Mouse (Mus musculus) G1E-ER4 (cell line): ENCODE results near the gene Ankmy1. TPM values are rescaled to one million over a fixed set of nuclear protein-coding genes. Genes with fewer than 3 reads are reported as not detected.

Experiments
- GATA1 ChIP-seq: IDR thresholded peaks from one replicate; pipeline ENCODE4 v1.8.0; 2012; ENCODE audit warnings: low read length, inconsistent platforms
- polyA plus RNA-seq: library from polyadenylated mRNA; stranded (reverse); fragments of >175 nt; gene quantifications from 2 replicates; pipeline ENCODE4 v1.2.3, GENCODE M21; 2012

Gene Ankmy1
- polyA plus RNA-seq = 0.04 and 0.09 TPM in 2 replicates

GRCm38 (mm10) chr1:92902786-92903185, at the start of gene Ankmy1:
Ankmy1 (minus strand) TSS chr1:92902906.
- TF ChIP-seq GATA1 = no peak

- TF ChIP-seq GATA1 = no peak
Observed at GRCm38 (mm10) chr1:92950607-92951006, 47.9 kb upstream of the Ankmy1 start, which contains the start of gene Gpr35. Gpr35 (plus strand) TSS chr1:92950865.

- no peak for TF ChIP-seq GATA1
Observed at GRCm38 (mm10) chr1:92949426-92949825, 46.7 kb upstream of the Ankmy1 start.

DNA sequence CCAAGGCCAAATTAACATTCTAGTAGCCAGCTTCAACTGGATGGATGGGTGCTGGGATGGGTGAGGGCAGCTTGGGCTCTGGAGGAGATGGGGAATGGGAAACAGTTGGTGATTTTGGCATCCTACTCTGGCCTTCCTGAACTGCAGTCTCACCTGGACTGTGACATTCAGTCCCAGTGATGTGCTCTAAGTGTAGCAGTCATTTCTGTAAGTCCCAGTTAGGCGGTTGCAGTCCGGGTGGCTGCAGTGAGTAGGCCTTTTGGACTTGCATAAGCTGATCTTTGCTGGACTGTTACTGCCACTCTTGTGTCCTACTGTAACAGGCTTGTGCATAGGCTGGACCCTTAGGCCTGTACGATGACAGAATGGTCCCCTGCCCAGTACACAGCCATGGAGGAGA, 45.3 kb upstream of the Ankmy1 start:
- no peak for TF ChIP-seq GATA1

- TF ChIP-seq GATA1 = no peak
Observed at GRCm38 (mm10) chr1:92943219-92943989, 40.7 kb upstream of the Ankmy1 start.

DNA sequence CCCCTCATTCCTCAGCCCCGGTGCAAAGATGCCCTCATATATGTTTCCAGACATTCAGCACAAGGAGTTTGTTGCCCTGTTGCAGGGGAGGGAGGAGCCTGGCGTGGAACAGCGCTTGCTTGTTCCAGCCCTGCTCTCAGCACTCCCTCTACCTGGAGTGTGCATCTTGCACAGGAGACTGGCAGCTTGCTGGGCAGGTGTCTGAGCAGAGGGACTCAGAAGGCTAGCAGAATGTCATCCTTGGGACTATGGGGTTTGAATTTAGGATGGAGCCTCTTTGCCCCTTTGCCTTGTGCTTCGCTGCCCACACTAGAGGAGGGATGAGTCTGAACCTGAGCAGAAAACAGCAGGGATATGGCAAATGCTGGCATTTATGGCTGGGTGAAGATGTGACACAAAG, 37.0 kb upstream of the Ankmy1 start:
- TF ChIP-seq GATA1 = no peak

- no peak for TF ChIP-seq GATA1
Observed at GRCm38 (mm10) chr1:92937797-92938196, 35.1 kb upstream of the Ankmy1 start.

GRCm38 (mm10) chr1:92936467-92936866, 33.8 kb upstream of the Ankmy1 start:
- TF ChIP-seq GATA1 = no peak

DNA sequence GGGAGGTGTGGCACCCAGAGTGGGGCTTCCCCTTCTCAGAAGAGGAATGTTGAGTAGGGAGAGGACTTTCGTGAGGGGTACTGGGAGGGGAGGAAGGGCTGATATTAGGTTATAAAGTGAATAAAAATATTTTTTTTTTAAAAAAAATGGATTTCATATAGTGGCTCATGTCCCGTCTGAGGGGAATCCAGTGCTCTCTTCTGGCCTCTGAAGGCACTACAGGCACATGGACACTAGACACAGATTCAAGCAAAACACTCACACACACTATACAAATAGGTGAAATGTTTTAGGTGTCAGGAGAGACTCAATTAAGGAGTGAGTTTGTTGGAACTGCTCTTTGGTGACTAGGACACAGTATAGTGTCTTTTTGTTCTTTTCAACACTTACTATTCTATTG, 33.3 kb upstream of the Ankmy1 start:
- TF ChIP-seq GATA1 = no peak

- TF ChIP-seq GATA1 = no peak
Observed at GRCm38 (mm10) chr1:92935054-92935962, 32.6 kb upstream of the Ankmy1 start.

DNA sequence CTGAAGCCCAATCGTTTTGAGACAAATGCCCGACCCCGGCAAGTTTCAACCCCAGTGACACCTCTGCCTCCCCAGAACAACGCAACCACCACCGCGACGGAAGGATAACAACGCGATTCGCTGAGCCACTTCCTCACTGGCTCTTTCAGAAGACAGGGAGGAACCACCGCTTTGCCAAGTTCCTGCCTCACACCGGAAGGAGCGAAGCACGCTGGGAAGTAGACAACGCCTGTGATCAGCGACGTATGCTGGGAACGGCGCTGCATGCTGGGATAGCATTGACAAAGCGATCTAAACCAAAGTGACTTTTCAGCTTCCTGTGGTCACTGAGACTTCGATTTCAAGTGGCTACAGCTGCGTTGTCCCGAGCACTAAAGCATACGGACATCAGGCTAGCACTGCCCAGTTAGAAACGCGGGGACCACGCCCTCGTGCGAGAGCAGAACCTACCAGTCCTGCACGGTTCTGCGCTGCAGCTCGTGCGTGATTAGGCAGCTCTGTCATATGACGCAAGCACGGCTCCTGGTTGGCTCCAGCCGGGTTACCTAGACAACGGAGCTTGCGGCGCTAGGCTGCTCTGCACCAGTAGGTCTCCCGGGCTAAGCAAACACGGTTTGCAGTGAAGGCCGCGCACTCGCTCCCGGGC, 31.6 kb upstream of the Ankmy1 start, which contains the start of gene Capn10:
Gene Capn10 (plus strand): TSS at position 195 of the 646 bp plus-strand sequence.
- TF ChIP-seq GATA1 = no peak

GRCm38 (mm10) chr1:92933611-92934010, 30.9 kb upstream of the Ankmy1 start:
- no peak for TF ChIP-seq GATA1

- TF ChIP-seq GATA1 = no peak
Observed at GRCm38 (mm10) chr1:92930171-92930706, 27.5 kb upstream of the Ankmy1 start.

GRCm38 (mm10) chr1:92921496-92921895, 18.8 kb upstream of the Ankmy1 start:
- TF ChIP-seq GATA1 = no peak

DNA sequence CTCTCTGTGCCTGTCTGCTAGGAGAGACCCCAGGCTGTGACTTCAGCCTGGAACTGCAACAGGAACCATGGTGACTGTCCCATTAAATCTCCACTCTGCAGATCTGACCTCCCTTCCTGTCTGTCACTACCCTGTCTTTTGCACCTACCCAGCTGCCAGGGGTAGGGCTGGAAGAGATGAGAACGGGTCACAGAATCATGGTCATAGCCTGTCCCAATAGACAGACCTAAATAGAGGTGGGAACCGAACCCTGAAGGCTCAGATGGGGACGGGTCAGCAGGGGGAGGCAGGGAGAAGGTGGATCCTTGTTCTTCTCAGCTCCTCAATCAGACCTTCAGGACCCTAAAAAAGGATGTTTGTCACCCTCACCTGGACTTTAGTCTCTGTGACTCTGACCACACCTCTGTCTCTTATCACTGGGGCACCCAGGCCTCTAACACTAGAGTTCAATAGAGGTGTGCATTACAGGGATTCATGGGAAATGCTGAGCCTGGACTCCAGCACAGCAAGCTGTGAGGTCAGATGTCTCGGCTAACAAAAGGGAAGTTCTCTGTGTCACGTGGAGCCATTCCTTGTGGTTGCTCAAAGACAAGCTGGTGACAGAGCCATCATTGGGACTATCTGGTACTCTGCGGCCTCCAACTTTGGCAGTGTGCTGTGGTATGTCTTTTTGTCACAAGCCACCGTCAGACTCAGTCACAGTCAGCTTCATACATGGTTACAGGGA, 17.9 kb upstream of the Ankmy1 start:
- TF ChIP-seq GATA1 = no peak
